Mouse (Mus musculus) stomach, embryonic 16.5 days (tissue): ENCODE measurements around the gene Arnt. TPM values are rescaled to one million over a fixed set of nuclear protein-coding genes. Genes with fewer than 3 reads are reported as not detected.

Source experiments
- polyA plus RNA-seq: library from polyadenylated mRNA; unstranded; fragments of >200 nt; fragmentation: Nextera tagmentation; extraction: Ambion mirVana; gene quantifications from 2 replicates; pipeline ENCODE4 v1.2.1, GENCODE M21; 2015

The Arnt gene
- polyA plus RNA-seq, 1 experiment from 2014 or later = 46.5 TPM

Other genes starting within 250 kb of the Arnt start
- 10.9 and 11.5 TPM in 2 replicates for gene Gabpb2, start 216.5 kb upstream of the Arnt start, polyA plus RNA-seq
- gene Cdc42se1, start 205.7 kb upstream of the Arnt start, polyA plus RNA-seq = 105 and 118 TPM in 2 replicates
- gene Mllt11, start 202.2 kb upstream of the Arnt start, polyA plus RNA-seq = 16.2 and 16.6 TPM in 2 replicates
- 0.25 and 0.52 TPM in 2 replicates for gene Gm128, start 192.8 kb upstream of the Arnt start, polyA plus RNA-seq
- 9.2 and 11.6 TPM in 2 replicates for gene Bnipl, start 183.2 kb upstream of the Arnt start, polyA plus RNA-seq
- 54.6 and 62.0 TPM in 2 replicates for gene Mindy1, start 153.0 kb upstream of the Arnt start, polyA plus RNA-seq
- 18.9 and 21.2 TPM in 2 replicates for gene Prune1, start 152.3 kb upstream of the Arnt start, polyA plus RNA-seq
- 6.8 and 13.2 TPM in 2 replicates for gene Anxa9, start 127.2 kb upstream of the Arnt start, polyA plus RNA-seq
- gene Cers2, start 119.6 kb upstream of the Arnt start, polyA plus RNA-seq = 148 and 155 TPM in 2 replicates
- gene Setdb1, start 77.2 kb upstream of the Arnt start, polyA plus RNA-seq = 35.2 and 36.9 TPM in 2 replicates
- gene 4930558C23Rik, start 31.5 kb upstream of the Arnt start, polyA plus RNA-seq = 0.63 TPM in 1 of 2 replicates, not detected in the other
- gene Ctsk, start 64.9 kb downstream of the Arnt start, polyA plus RNA-seq = 15.6 and 16.7 TPM in 2 replicates
- 28.9 and 32.4 TPM in 2 replicates for gene Ctss, start 92.4 kb downstream of the Arnt start, polyA plus RNA-seq
- not detected in 2 replicates for gene Hormad1, start 125.3 kb downstream of the Arnt start, polyA plus RNA-seq
- gene Golph3l, start 154.5 kb downstream of the Arnt start, polyA plus RNA-seq = 37.4 and 39.5 TPM in 2 replicates
- 70.3 and 73.0 TPM in 2 replicates for gene Ensa, start 190.6 kb downstream of the Arnt start, polyA plus RNA-seq
- gene Mcl1, start 224.4 kb downstream of the Arnt start, polyA plus RNA-seq = 16.5 and 20.5 TPM in 2 replicates